ENCODE assay signal across 17 mouse cellular contexts in genomic region chr7:112102933-112103332, GRCm38 (mm10).
"Had no signal": no experiment of that assay in that cellular context is flagged by ENCODE, and none has a peak within 500 bp of the region (broad histone marks: within the 10 kb centered on the region; RNA-seq: fewer than 3 reads in every experiment).

No protein-coding gene starts in this region.

- H3K27me3 ChIP-seq: limb, embryonic 13.5 days; megakaryocyte, embryonic 14.5 days; midbrain, embryonic 13.5 days had no signal

- H3K9ac ChIP-seq: limb, embryonic 13.5 days; liver, embryonic 14.5 days; midbrain, embryonic 13.5 days had no signal

- ATAC-seq: inflammation-experienced regulatory T-cells, adult 6 months; midbrain, embryonic 13.5 days had no signal

- H3K4me1 ChIP-seq: limb, embryonic 10.5 days; limb, embryonic 13.5 days; midbrain, embryonic 10.5 days; midbrain, embryonic 13.5 days had no signal

- H3K27ac ChIP-seq: limb, embryonic 10.5 days; limb, embryonic 13.5 days; liver, embryonic 14.5 days; midbrain, embryonic 10.5 days; midbrain, embryonic 13.5 days had no signal

- H3K9me3 ChIP-seq: limb, embryonic 10.5 days; limb, embryonic 13.5 days; megakaryocyte, embryonic 14.5 days; midbrain, embryonic 10.5 days; midbrain, embryonic 13.5 days had no signal

- DNase-seq: kidney, adult 11 months; kidney, adult 9 months; kidney, postnatal 14 days; kidney, postnatal 4 days; lung, adult 2 months; lung, postnatal 14 days; lung, postnatal 4 days; thymus, adult 2 months; thymus, postnatal 14 days; thymus, postnatal 4 days had no signal

- H3K4me3 ChIP-seq: limb, embryonic 10.5 days; limb, embryonic 13.5 days; megakaryocyte, embryonic 14.5 days; midbrain, embryonic 10.5 days; midbrain, embryonic 13.5 days had no signal

- H3K4me2 ChIP-seq: limb, embryonic 13.5 days; midbrain, embryonic 13.5 days had no signal
